Mouse (Mus musculus) spleen, adult 2 months (tissue): Measurements from ENCODE around the gene Arfgef3.

ENCODE experiments used
- CTCF ChIP-seq: fragments of 200-500 bp; IDR thresholded peaks from 2 replicates; pipeline ENCODE4 v1.5.1; 2011; ENCODE audit warnings: mild to moderate bottlenecking, inconsistent platforms; ENCODE audit not compliant: insufficient read depth, insufficient read length, insufficient replicate concordance; ENCODE audit errors: extremely low read depth
- POLR2A ChIP-seq: fragments of 200-500 bp; IDR thresholded peaks from 2 replicates; pipeline ENCODE4 v1.6.1; 2011; ENCODE audit warnings: low read depth, low read length, inconsistent platforms

DNA sequence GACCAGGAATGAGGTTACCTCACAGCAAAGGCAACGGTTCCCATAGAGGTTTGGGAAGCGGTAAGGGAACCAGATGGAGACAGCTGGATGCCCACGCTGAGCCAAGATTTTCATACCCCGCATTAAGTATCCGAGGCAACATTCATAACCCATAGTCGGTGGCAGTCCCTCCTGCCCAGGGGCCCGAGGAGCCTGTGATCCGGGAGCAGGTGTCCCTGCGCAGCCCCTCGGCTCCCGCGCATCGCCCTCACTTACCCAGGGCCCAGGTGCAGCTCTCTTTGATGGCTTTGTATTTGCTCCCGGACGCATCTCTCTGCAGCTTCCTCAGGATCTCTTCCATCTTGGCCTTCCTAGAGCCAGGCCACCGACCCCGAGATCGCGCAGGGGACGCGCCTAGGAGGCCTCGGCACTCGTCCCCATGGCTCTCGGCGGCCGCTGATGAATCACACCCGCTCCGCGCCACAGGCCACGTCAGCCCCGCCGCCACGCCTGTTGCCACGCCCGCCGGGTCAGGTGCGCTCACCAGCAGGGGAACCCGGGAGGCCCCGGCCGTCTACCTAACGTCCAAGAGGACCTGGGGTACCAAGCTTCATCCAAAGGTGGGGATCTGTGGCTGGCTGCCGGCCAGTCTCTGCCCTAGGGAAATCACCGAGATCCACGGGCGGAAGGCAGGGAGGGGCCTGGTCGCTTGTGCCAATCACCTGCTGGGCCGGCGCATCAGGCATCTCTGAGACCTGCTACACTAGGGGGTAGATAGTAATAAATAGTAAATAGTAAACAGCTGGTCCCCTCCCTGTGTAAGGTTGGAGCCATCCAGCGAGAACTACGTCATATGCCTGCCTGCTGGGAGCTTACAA lies at the start of gene Arfgef3:
- TF ChIP-seq CTCF (no peak), POLR2A (no peak)
